Mouse (Mus musculus): ENCODE measurements around the gene Matn4. TPM values are rescaled to one million over a fixed set of nuclear protein-coding genes. Genes with fewer than 3 reads are reported as not detected.

The Matn4 gene
- polyA plus RNA-seq, 1 experiment from 2014 or later: 31.5 TPM

- H3K9ac ChIP-seq: peak overlapping the region; percentile 68
- no peak overlapping the region for H3K27ac ChIP-seq
- peak; percentile 87 for ATAC-seq (ENCODE audit: low FRiP score)
- under 1% methylated on average over 26 of the region's 26 CpGs for WGBS
- H3K9me3 ChIP-seq (replicated peaks): no peaks in the 10 kb centered on the region
- no peaks in the 10 kb centered on the region for H3K36me3 ChIP-seq
- H3K4me3 ChIP-seq: peak overlapping the region; percentile 50
- H3K4me1 ChIP-seq: peaks cover 31% of the 10 kb centered on the region
- H3K27me3 ChIP-seq: peaks cover 14% of the 10 kb centered on the region
- peak overlapping the region; percentile 91 for H3K4me2 ChIP-seq (replicated peaks)
Measured at GRCm38 (mm10) chr2:164443051-164443437, 38.1 kb upstream of the Matn4 start.

GRCm38 (mm10) chr2:164442315-164443050 lies 37.5 kb upstream of the Matn4 start:
- ATAC-seq (ENCODE audit: low FRiP score): peak; percentile 32; the same call in 1 of the 2 replicates
- 3% methylated on average over 29 of the region's 29 CpGs for WGBS
- H3K9ac ChIP-seq: peak overlapping the region; percentile 68

DNA sequence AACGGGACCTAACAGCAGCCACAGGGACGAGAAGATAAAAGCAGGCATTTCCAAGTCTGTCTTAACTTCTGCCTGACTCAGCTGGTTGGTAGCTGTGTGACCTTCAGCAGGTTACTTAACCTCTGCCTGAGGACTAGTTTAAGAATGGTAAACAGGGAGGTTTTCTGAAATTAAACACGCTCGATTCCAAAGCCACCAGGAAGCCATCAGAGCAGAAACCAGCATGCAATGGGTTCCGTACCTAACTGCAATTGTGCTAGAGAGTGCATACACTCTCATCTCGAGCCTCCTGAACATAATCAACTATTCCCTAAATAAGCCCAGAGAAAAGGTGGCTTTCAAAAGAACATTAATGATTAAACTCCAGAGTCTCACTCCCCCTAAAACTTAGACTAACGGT lies 36.8 kb upstream of the Matn4 start:
- ATAC-seq (ENCODE audit: low FRiP score): no peak
- Histone ChIP-seq H3K4me3 (0 out of 2 replicates have a peak overlapping the region, but pooled peaks have one; percentile 50), H3K27ac (no peak overlapping the region), H3K4me1 (peaks cover 35% of the 10 kb centered on the region), H3K9ac (no peak overlapping the region), H3K4me2 (replicated peaks) (peak overlapping the region; percentile 91), H3K36me3 (no peaks in the 10 kb centered on the region), H3K27me3 (peaks cover 14% of the 10 kb centered on the region), H3K9me3 (replicated peaks) (no peaks in the 10 kb centered on the region)
- WGBS: 24% methylated on average over 7 of the region's 7 CpGs

More at GRCm38 (mm10) chr2:164442315-164443050, 37.5 kb upstream of the Matn4 start:
- Histone ChIP-seq H3K4me2 (replicated peaks) (peak overlapping the region; percentile 91), H3K4me1 (peaks cover 31% of the 10 kb centered on the region), H3K4me3 (peak overlapping the region; percentile 50), H3K27me3 (peaks cover 14% of the 10 kb centered on the region), H3K9me3 (replicated peaks) (no peaks in the 10 kb centered on the region), H3K27ac (no peak overlapping the region), H3K36me3 (no peaks in the 10 kb centered on the region)

- no peak for ATAC-seq (ENCODE audit: low FRiP score)
- Histone ChIP-seq H3K27me3 (peaks cover 14% of the 10 kb centered on the region), H3K9ac (no peak overlapping the region), H3K36me3 (no peaks in the 10 kb centered on the region), H3K4me1 (peaks cover 35% of the 10 kb centered on the region), H3K9me3 (replicated peaks) (no peaks in the 10 kb centered on the region), H3K27ac (no peak overlapping the region), H3K4me2 (replicated peaks) (peak overlapping the region; percentile 91; the same call in 1 of the 2 replicates), H3K4me3 (no peak overlapping the region)
- WGBS: 38% methylated on average over 8 of the region's 8 CpGs
Measured at GRCm38 (mm10) chr2:164441155-164441554, 36.2 kb upstream of the Matn4 start.

DNA sequence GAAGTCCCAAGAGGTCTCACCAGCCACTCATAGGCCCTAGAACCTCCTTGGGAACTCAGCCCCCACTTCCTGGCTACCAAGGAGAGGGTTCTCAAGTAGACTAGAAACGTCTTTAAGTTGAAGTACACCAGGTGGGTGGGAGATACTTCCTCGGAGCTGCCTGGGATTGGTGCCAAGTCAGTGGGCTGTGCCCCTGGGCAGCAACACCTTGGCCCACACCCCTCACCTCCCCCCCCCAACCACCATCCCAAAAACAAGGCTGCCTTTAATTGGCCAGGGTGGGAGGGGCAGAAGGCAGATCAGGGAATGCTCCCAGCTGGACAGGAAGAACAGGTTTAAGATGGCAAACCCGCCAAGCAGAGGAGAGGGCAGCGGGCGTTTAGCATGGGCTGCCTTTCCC lies 35.4 kb upstream of the Matn4 start:
- peaks cover 14% of the 10 kb centered on the region for H3K27me3 ChIP-seq
- H3K4me1 ChIP-seq: peaks cover 38% of the 10 kb centered on the region
- 82% methylated on average over 5 of the region's 5 CpGs for WGBS
- H3K27ac ChIP-seq: no peak overlapping the region
- no peak for ATAC-seq (ENCODE audit: low FRiP score)
- no peak overlapping the region for H3K9ac ChIP-seq
- H3K4me2 ChIP-seq (replicated peaks): no peak overlapping the region
- H3K9me3 ChIP-seq (replicated peaks): no peaks in the 10 kb centered on the region
- H3K4me3 ChIP-seq: no peak overlapping the region
- no peaks in the 10 kb centered on the region for H3K36me3 ChIP-seq

DNA sequence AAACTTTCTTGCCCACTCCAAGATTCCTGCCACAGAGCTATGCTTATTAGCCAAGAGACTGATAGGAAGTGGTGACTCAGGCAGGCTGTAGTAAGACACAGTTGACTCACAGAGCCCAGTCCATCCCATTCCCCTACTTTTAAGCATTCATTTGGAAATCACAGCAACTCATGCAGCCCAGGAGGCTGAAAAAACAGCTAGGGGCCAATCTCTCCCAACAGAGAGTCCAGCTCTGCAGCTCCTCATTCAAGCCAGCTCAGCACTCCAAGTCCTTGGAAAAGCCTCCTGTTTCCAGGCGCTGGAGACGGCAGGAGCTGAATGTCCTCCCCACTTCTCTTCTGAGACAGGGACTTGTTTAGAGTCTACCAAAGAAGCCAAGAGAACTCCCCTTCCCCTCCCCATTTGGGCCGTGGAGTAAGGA lies 34.1 kb upstream of the Matn4 start:
- H3K4me3 ChIP-seq: no peak overlapping the region
- ATAC-seq (ENCODE audit: low FRiP score): no peak
- H3K36me3 ChIP-seq: no peaks in the 10 kb centered on the region
- H3K9me3 ChIP-seq (replicated peaks): no peaks in the 10 kb centered on the region
- no peak overlapping the region for H3K9ac ChIP-seq
- H3K4me2 ChIP-seq (replicated peaks): no peak overlapping the region
- H3K27ac ChIP-seq: no peak overlapping the region
- WGBS: 70% methylated on average over 3 of the region's 3 CpGs
- peaks cover 18% of the 10 kb centered on the region for H3K27me3 ChIP-seq
- H3K4me1 ChIP-seq: peaks cover 38% of the 10 kb centered on the region

DNA sequence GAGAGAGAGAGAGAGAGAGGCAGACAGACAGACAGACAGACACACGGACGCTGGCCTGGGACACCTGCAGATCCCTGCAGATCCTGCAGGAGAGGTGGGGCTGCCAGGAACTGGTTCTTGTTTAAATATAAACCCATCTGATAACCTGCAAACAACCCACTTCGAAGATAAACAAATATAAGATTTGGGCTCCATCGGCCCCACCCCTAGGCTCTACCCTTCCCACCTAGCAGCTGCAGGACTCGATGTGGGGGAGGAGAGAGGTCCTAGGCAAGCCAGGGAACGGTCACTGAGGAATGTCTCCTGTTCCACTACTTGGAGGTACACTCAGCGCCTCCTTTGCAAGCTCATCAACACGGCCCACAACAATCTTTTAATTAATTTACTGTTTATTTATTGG lies 33.3 kb upstream of the Matn4 start:
- WGBS: 71% methylated on average over 8 of the region's 8 CpGs
- H3K27me3 ChIP-seq: peaks cover 18% of the 10 kb centered on the region
- H3K4me1 ChIP-seq: peaks cover 33% of the 10 kb centered on the region
- ATAC-seq (ENCODE audit: low FRiP score): no peak
- no peak overlapping the region for H3K9ac ChIP-seq
- H3K36me3 ChIP-seq: no peaks in the 10 kb centered on the region
- H3K9me3 ChIP-seq (replicated peaks): no peaks in the 10 kb centered on the region
- H3K27ac ChIP-seq: no peak overlapping the region
- H3K4me3 ChIP-seq: no peak overlapping the region
- H3K4me2 ChIP-seq (replicated peaks): no peak overlapping the region

DNA sequence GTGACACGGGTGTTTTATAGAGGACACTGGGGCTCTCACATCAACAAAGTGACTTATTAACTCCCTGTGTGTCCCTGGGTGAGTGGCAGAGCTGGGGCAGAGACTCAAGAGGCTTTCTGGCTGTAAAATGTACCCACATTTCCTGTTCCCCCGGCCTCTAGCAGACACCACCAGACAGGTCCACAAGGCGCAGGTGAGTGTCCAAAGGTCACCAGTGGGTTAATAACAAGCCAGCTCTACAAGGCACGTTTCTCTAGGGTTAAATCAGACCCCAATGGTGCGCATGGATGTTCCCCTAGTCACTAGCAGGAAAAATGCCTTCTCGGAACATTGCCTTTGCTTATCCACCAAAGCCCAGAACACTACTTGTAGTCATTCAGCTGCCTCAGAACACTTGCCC lies 32.8 kb upstream of the Matn4 start:
- peaks cover 18% of the 10 kb centered on the region for H3K27me3 ChIP-seq
- H3K9me3 ChIP-seq (replicated peaks): no peaks in the 10 kb centered on the region
- H3K27ac ChIP-seq: no peak overlapping the region
- no peak for ATAC-seq (ENCODE audit: low FRiP score)
- H3K4me3 ChIP-seq: no peak overlapping the region
- peaks cover 28% of the 10 kb centered on the region for H3K4me1 ChIP-seq
- no peak overlapping the region for H3K4me2 ChIP-seq (replicated peaks)
- H3K9ac ChIP-seq: no peak overlapping the region
- no peaks in the 10 kb centered on the region for H3K36me3 ChIP-seq
- WGBS: 76% methylated on average over 6 of the region's 6 CpGs

GRCm38 (mm10) chr2:164436961-164437360 lies 32.0 kb upstream of the Matn4 start:
- H3K36me3 ChIP-seq: no peaks in the 10 kb centered on the region
- ATAC-seq (ENCODE audit: low FRiP score): no peak
- H3K4me2 ChIP-seq (replicated peaks): no peak overlapping the region
- 52% methylated on average over 3 of the region's 3 CpGs for WGBS
- no peak overlapping the region for H3K9ac ChIP-seq
- H3K27ac ChIP-seq: 0 out of 2 replicates have a peak overlapping the region, but pooled peaks have one; percentile 48
- H3K9me3 ChIP-seq (replicated peaks): no peaks in the 10 kb centered on the region
- H3K4me1 ChIP-seq: peaks cover 27% of the 10 kb centered on the region
- peaks cover 16% of the 10 kb centered on the region for H3K27me3 ChIP-seq
- H3K4me3 ChIP-seq: no peak overlapping the region

- Histone ChIP-seq H3K4me2 (replicated peaks) (no peak overlapping the region), H3K27ac (0 out of 2 replicates have a peak overlapping the region, but pooled peaks have one; percentile 48), H3K9ac (no peak overlapping the region), H3K9me3 (replicated peaks) (no peaks in the 10 kb centered on the region), H3K4me3 (no peak overlapping the region), H3K4me1 (peaks cover 25% of the 10 kb centered on the region), H3K27me3 (peaks cover 10% of the 10 kb centered on the region), H3K36me3 (no peaks in the 10 kb centered on the region)
- 25% methylated on average over 8 of the region's 8 CpGs for WGBS
- ATAC-seq (ENCODE audit: low FRiP score): no peak
Measured at GRCm38 (mm10) chr2:164436215-164436913, 31.4 kb upstream of the Matn4 start.

GRCm38 (mm10) chr2:164435216-164436090 lies 30.5 kb upstream of the Matn4 start:
- Histone ChIP-seq H3K9ac (no peak overlapping the region), H3K4me1 (peaks cover 26% of the 10 kb centered on the region), H3K36me3 (no peaks in the 10 kb centered on the region), H3K9me3 (replicated peaks) (no peaks in the 10 kb centered on the region), H3K4me2 (replicated peaks) (no peak overlapping the region), H3K27ac (no peak overlapping the region), H3K4me3 (no peak overlapping the region), H3K27me3 (peaks cover 4% of the 10 kb centered on the region)
- ATAC-seq (ENCODE audit: low FRiP score): no peak
- WGBS: 44% methylated on average over 5 of the region's 5 CpGs

GRCm38 (mm10) chr2:164434681-164435080 lies 29.7 kb upstream of the Matn4 start:
- Histone ChIP-seq H3K4me1 (peaks cover 24% of the 10 kb centered on the region), H3K27me3 (peaks cover 8% of the 10 kb centered on the region), H3K4me2 (replicated peaks) (no peak overlapping the region), H3K9me3 (replicated peaks) (no peaks in the 10 kb centered on the region), H3K36me3 (no peaks in the 10 kb centered on the region), H3K27ac (no peak overlapping the region), H3K4me3 (no peak overlapping the region), H3K9ac (no peak overlapping the region)
- no peak for ATAC-seq (ENCODE audit: low FRiP score)
- 85% methylated on average over 3 of the region's 3 CpGs for WGBS
